Mouse (Mus musculus): Measurements from ENCODE around the gene Gm10491. TPM values are rescaled to one million over a fixed set of nuclear protein-coding genes. Genes with fewer than 3 reads are reported as not detected.

Gene Gm10491
- not detected for polyA plus RNA-seq (2014; fragmentation: Illumina TruSeq; extraction: RNeasy Lipid Tissue Mini Kit (QIAGEN cat#74804); ENCODE audit: low read depth, low replicate concordance)

GRCm38 (mm10) chrX:7907735-7908134 lies at the start of gene Gm10491:
Gene Gm10491 (minus strand): TSS chrX:7907835.

DNA sequence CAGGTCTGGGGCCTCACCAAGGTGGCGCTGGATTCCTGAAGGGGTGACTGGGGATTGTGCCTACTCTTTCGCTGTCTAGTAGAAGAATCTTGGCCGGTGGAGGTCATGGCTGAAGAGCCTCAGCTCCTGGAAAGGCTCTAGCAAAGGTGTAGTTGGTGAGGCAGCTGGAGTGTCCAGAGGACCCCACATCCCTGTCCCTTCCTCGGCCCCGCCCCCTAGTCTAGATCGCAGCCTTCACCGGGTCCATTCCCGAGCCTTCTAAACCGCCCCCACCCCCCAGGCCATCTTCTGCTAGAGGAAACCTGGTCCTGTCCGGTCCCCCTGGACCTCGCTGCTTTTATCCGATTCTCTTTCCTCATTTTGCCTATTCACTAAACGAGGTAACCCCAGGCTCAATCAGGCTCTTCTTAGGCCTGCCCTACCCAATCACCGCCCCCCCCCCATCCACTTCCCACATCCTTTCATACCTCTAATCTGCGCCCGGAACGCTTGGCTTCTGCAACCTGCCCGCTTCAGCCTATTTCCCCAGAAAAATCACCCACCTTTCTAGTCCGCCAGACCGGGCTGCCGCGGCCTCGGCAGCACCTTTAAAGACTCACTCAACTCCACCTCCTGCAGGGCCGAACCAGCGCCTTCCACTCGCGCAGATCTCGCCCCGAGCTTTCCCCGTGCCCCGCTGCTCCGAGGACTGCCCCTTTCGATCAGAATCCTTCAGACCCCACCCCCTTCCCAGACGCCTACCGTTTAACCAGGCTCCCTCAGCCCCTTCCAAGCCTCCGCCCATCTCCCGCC lies 39.7 kb upstream of the Gm10491 start, which contains the start of gene Hdac6:
TSS of gene Hdac6 (minus strand) at position 782 of the 792 bp plus-strand sequence.

GRCm38 (mm10) chrX:7928270-7928790 lies 20.7 kb upstream of the Gm10491 start, which contains the start of gene Eras:
Gene Eras (minus strand): TSS chrX:7928607.

DNA sequence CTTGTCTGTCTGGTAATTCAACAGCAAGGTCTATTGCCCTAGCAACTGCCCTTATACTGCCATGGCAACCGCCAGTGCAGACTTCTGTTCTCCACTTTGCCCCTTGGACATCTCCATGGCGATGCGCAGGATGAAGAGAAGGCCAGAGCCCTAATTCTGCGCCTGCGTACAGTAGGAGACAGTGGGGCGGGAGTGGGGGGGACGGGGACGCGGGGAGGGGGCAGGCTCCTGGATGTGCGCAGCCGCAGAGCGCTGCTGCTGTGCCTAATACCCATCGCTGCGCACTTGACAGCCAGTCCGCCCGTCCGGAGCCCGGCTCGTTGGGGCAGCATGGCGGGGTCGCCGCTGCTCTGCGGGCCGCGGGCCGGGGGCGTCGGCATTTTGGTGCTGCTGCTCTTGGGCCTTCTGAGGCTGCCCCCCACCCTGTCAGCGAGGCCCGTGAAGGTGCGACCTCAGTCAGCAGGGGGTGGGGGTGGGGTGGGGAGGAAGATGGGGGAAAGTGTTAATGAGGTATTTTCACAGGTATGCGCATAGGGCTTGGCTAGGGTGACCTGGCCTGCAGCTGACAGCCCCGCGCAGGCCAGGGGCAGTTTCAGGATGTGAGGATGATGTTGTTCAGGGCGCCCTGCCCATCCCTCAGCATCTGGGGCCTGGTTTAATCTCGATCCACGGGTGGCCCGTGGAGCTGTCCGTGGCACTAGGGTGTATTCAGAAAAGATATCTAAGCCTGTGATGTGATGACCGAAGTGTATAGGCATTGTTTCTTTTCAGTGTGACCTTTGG lies 12.2 kb upstream of the Gm10491 start, which contains the start of gene Pcsk1n:
TSS of gene Pcsk1n (plus strand) at position 222 of the 783 bp plus-strand sequence.

DNA sequence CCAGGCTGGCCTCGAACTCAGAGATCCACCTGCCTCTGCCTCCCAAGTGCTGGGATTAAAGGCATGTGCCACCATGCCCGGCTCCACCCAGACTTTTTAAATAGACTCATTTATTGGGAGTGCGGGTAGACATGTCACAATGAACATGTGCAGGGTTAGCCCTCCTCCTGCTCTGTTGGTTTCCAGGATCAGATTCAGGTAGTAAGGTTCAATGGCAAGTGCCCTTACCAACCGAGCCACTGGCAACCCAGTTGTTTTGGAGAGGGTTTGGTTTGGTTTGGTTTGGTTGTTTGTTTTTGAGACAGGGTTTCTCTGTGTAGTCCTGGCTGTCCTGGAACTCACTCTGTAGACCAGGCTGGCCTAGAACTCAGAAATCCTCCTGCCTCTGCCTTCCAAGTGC lies 1.6 kb upstream of the Gm10491 start, which contains the start of gene Gm10490:
TSS of gene Gm10490 (plus strand) at position 301 of the 400 bp plus-strand sequence.

GRCm38 (mm10) chrX:7898880-7899874 lies 8.5 kb downstream of the Gm10491 start, which contains the start of the genes Pqbp1 and Timm17b:
Gene Pqbp1 (minus strand): TSS chrX:7899269.
Gene Timm17b (plus strand): TSS chrX:7899357.

GRCm38 (mm10) chrX:7883841-7884567 lies 23.6 kb downstream of the Gm10491 start, which contains the start of gene Slc35a2:
Gene Slc35a2 (plus strand): TSS chrX:7884028.

DNA sequence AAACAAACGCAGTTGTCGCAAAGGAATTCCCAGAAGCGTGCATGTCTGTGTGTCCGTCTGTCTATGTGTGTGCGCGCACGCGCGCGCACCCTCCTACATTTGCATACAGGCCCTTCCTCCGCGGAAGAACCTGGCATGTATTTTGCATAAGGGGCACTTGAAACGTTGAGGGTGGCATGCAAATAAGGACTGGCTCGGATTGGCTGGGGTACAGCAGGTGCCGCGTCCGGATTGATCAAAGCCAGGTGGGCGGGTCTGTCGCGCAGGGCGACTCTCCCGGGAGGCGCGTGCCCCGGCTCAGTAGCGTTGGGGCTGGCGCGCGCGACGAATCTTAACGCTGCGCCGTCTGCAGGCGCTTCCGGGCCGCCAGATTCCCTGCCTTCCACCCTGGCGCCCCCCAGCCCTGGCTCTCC lies 29.6 kb downstream of the Gm10491 start, which contains the start of gene Pim2:
TSS of gene Pim2 (plus strand) at position 256 of the 413 bp plus-strand sequence.

Other genes with a start within 250 kb of the Gm10491 start
- 3.8 TPM for gene Plp2, start 236.4 kb downstream of the Gm10491 start, polyA plus RNA-seq (2014; fragmentation: Illumina TruSeq; extraction: RNeasy Lipid Tissue Mini Kit (QIAGEN cat#74804); ENCODE audit: low read depth, low replicate concordance)
- gene Magix, start 226.6 kb downstream of the Gm10491 start, polyA plus RNA-seq (2014; fragmentation: Illumina TruSeq; extraction: RNeasy Lipid Tissue Mini Kit (QIAGEN cat#74804); ENCODE audit: low read depth, low replicate concordance) = not detected
- 14.2 TPM for gene Gpkow, start 210.7 kb downstream of the Gm10491 start, polyA plus RNA-seq (2014; fragmentation: Illumina TruSeq; extraction: RNeasy Lipid Tissue Mini Kit (QIAGEN cat#74804); ENCODE audit: low read depth, low replicate concordance)
- 1.1 TPM for gene Wdr45, start 193.5 kb downstream of the Gm10491 start, polyA plus RNA-seq (2014; fragmentation: Illumina TruSeq; extraction: RNeasy Lipid Tissue Mini Kit (QIAGEN cat#74804); ENCODE audit: low read depth, low replicate concordance)
- gene Gm45208, start 185.6 kb downstream of the Gm10491 start, polyA plus RNA-seq (2014; fragmentation: Illumina TruSeq; extraction: RNeasy Lipid Tissue Mini Kit (QIAGEN cat#74804); ENCODE audit: low read depth, low replicate concordance) = not detected
- gene Praf2, start 179.4 kb downstream of the Gm10491 start, polyA plus RNA-seq (2014; fragmentation: Illumina TruSeq; extraction: RNeasy Lipid Tissue Mini Kit (QIAGEN cat#74804); ENCODE audit: low read depth, low replicate concordance) = 0.57 TPM
- 0.25 TPM for gene Ccdc120, start 156.9 kb downstream of the Gm10491 start, polyA plus RNA-seq (2014; fragmentation: Illumina TruSeq; extraction: RNeasy Lipid Tissue Mini Kit (QIAGEN cat#74804); ENCODE audit: low read depth, low replicate concordance)
- 8.1 TPM for gene Tfe3, start 145.3 kb downstream of the Gm10491 start, polyA plus RNA-seq (2014; fragmentation: Illumina TruSeq; extraction: RNeasy Lipid Tissue Mini Kit (QIAGEN cat#74804); ENCODE audit: low read depth, low replicate concordance)
- gene Gripap1, start 118.1 kb downstream of the Gm10491 start, polyA plus RNA-seq (2014; fragmentation: Illumina TruSeq; extraction: RNeasy Lipid Tissue Mini Kit (QIAGEN cat#74804); ENCODE audit: low read depth, low replicate concordance) = 10.5 TPM
- gene Kcnd1, start 85.5 kb downstream of the Gm10491 start, polyA plus RNA-seq (2014; fragmentation: Illumina TruSeq; extraction: RNeasy Lipid Tissue Mini Kit (QIAGEN cat#74804); ENCODE audit: low read depth, low replicate concordance) = 0.41 TPM
- 12.9 TPM for gene Otud5, start 66.5 kb downstream of the Gm10491 start, polyA plus RNA-seq (2014; fragmentation: Illumina TruSeq; extraction: RNeasy Lipid Tissue Mini Kit (QIAGEN cat#74804); ENCODE audit: low read depth, low replicate concordance)
- 3.4 TPM for gene Pim2, start 29.6 kb downstream of the Gm10491 start, polyA plus RNA-seq (2014; fragmentation: Illumina TruSeq; extraction: RNeasy Lipid Tissue Mini Kit (QIAGEN cat#74804); ENCODE audit: low read depth, low replicate concordance)
- gene Slc35a2, start 23.8 kb downstream of the Gm10491 start, polyA plus RNA-seq (2014; fragmentation: Illumina TruSeq; extraction: RNeasy Lipid Tissue Mini Kit (QIAGEN cat#74804); ENCODE audit: low read depth, low replicate concordance) = 1.7 TPM
- 2.6 TPM for gene Pqbp1, start 8.6 kb downstream of the Gm10491 start, polyA plus RNA-seq (2014; fragmentation: Illumina TruSeq; extraction: RNeasy Lipid Tissue Mini Kit (QIAGEN cat#74804); ENCODE audit: low read depth, low replicate concordance)
- 1.5 TPM for gene Timm17b, start 8.5 kb downstream of the Gm10491 start, polyA plus RNA-seq (2014; fragmentation: Illumina TruSeq; extraction: RNeasy Lipid Tissue Mini Kit (QIAGEN cat#74804); ENCODE audit: low read depth, low replicate concordance)
- not detected for gene Gm10490, start 1.7 kb upstream of the Gm10491 start, polyA plus RNA-seq (2014; fragmentation: Illumina TruSeq; extraction: RNeasy Lipid Tissue Mini Kit (QIAGEN cat#74804); ENCODE audit: low read depth, low replicate concordance)
- not detected for gene Pcsk1n, start 12.0 kb upstream of the Gm10491 start, polyA plus RNA-seq (2014; fragmentation: Illumina TruSeq; extraction: RNeasy Lipid Tissue Mini Kit (QIAGEN cat#74804); ENCODE audit: low read depth, low replicate concordance)
- 0.20 TPM for gene Eras, start 20.8 kb upstream of the Gm10491 start, polyA plus RNA-seq (2014; fragmentation: Illumina TruSeq; extraction: RNeasy Lipid Tissue Mini Kit (QIAGEN cat#74804); ENCODE audit: low read depth, low replicate concordance)
- 9.8 TPM for gene Hdac6, start 40.1 kb upstream of the Gm10491 start, polyA plus RNA-seq (2014; fragmentation: Illumina TruSeq; extraction: RNeasy Lipid Tissue Mini Kit (QIAGEN cat#74804); ENCODE audit: low read depth, low replicate concordance)
- 3.4 TPM for gene Gata1, start 70.2 kb upstream of the Gm10491 start, polyA plus RNA-seq (2014; fragmentation: Illumina TruSeq; extraction: RNeasy Lipid Tissue Mini Kit (QIAGEN cat#74804); ENCODE audit: low read depth, low replicate concordance)
- gene Glod5, start 110.7 kb upstream of the Gm10491 start, polyA plus RNA-seq (2014; fragmentation: Illumina TruSeq; extraction: RNeasy Lipid Tissue Mini Kit (QIAGEN cat#74804); ENCODE audit: low read depth, low replicate concordance) = 0.62 TPM
- gene Suv39h1, start 166.9 kb upstream of the Gm10491 start, polyA plus RNA-seq (2014; fragmentation: Illumina TruSeq; extraction: RNeasy Lipid Tissue Mini Kit (QIAGEN cat#74804); ENCODE audit: low read depth, low replicate concordance) = 8.2 TPM
- 0.10 TPM for gene Was, start 182.7 kb upstream of the Gm10491 start, polyA plus RNA-seq (2014; fragmentation: Illumina TruSeq; extraction: RNeasy Lipid Tissue Mini Kit (QIAGEN cat#74804); ENCODE audit: low read depth, low replicate concordance)
- 10.0 TPM for gene Wdr13, start 225.1 kb upstream of the Gm10491 start, polyA plus RNA-seq (2014; fragmentation: Illumina TruSeq; extraction: RNeasy Lipid Tissue Mini Kit (QIAGEN cat#74804); ENCODE audit: low read depth, low replicate concordance)
- 99.1 TPM for gene Rbm3, start 238.0 kb upstream of the Gm10491 start, polyA plus RNA-seq (2014; fragmentation: Illumina TruSeq; extraction: RNeasy Lipid Tissue Mini Kit (QIAGEN cat#74804); ENCODE audit: low read depth, low replicate concordance)